Mouse (Mus musculus): Measurements from ENCODE around the gene Srm. TPM values are rescaled to one million over a fixed set of nuclear protein-coding genes. Genes with fewer than 3 reads are reported as not detected.

The Srm gene
- total RNA-seq, 2 experiments from 2014 or later, result 68.1 to 70.2 TPM

- no peak for TF ChIP-seq CTCF (conservative IDR thresholded peaks at IDR 0.05)
- Histone ChIP-seq H3K27ac (peak overlapping the region; percentile 2; the same call in 1 of the 2 replicates), H3K4me3 (no peak overlapping the region)
- DNase-seq (ENCODE audit: low spot score in 2 of 2), result no peak
Measured at GRCm38 (mm10) chr4:148588793-148589192, 2.5 kb upstream of the Srm start.

- Histone ChIP-seq H3K27ac (peak overlapping the region; percentile 2; the same call in 1 of the 2 replicates), H3K4me3 (no peak overlapping the region)
- no peak for DNase-seq (ENCODE audit: low spot score in 2 of 2)
- TF ChIP-seq CTCF (conservative IDR thresholded peaks at IDR 0.05), result no peak
Measured at GRCm38 (mm10) chr4:148589565-148589964, 1.7 kb upstream of the Srm start.

- H3K4me3 ChIP-seq, result peak overlapping the region; percentile 94
- no peak for DNase-seq (ENCODE audit: low spot score in 2 of 2)
- peak; percentile 49 for TF ChIP-seq CTCF (conservative IDR thresholded peaks at IDR 0.05)
- H3K27ac ChIP-seq, result peak overlapping the region; percentile 83
Measured at GRCm38 (mm10) chr4:148590421-148591170, 707 bp upstream of the Srm start.

GRCm38 (mm10) chr4:148591637-148592380 lies 506 bp downstream of the Srm start:
- H3K4me3 ChIP-seq, result peak overlapping the region; percentile 94
- H3K27ac ChIP-seq, result peak overlapping the region; percentile 91
- no peak for DNase-seq (ENCODE audit: low spot score in 2 of 2)
- no peak for TF ChIP-seq CTCF (conservative IDR thresholded peaks at IDR 0.05)

GRCm38 (mm10) chr4:148593996-148594395 lies 2.7 kb downstream of the Srm start:
- no peak for DNase-seq (ENCODE audit: low spot score in 2 of 2)
- no peak for TF ChIP-seq CTCF (conservative IDR thresholded peaks at IDR 0.05)
- no peak overlapping the region for H3K27ac ChIP-seq
- H3K4me3 ChIP-seq, result no peak overlapping the region

GRCm38 (mm10) chr4:148595916-148596315 lies 4.6 kb downstream of the Srm start:
- Histone ChIP-seq H3K27ac (no peak overlapping the region), H3K4me3 (no peak overlapping the region)
- TF ChIP-seq CTCF (conservative IDR thresholded peaks at IDR 0.05), result no peak
- no peak for DNase-seq (ENCODE audit: low spot score in 2 of 2)

GRCm38 (mm10) chr4:148596731-148597130 lies 5.4 kb downstream of the Srm start:
- no peak for TF ChIP-seq CTCF (conservative IDR thresholded peaks at IDR 0.05)
- H3K27ac ChIP-seq, result no peak overlapping the region
- no peak overlapping the region for H3K4me3 ChIP-seq
- no peak for DNase-seq (ENCODE audit: low spot score in 2 of 2)

- no peak for TF ChIP-seq CTCF (conservative IDR thresholded peaks at IDR 0.05)
- no peak for DNase-seq (ENCODE audit: low spot score in 2 of 2)
- Histone ChIP-seq H3K27ac (no peak overlapping the region), H3K4me3 (no peak overlapping the region)
Measured at GRCm38 (mm10) chr4:148598826-148599225, 7.5 kb downstream of the Srm start.

GRCm38 (mm10) chr4:148600316-148600715 lies 9.0 kb downstream of the Srm start:
- no peak for DNase-seq (ENCODE audit: low spot score in 2 of 2)
- no peak for TF ChIP-seq CTCF (conservative IDR thresholded peaks at IDR 0.05)
- Histone ChIP-seq H3K27ac (no peak overlapping the region), H3K4me3 (no peak overlapping the region)

- H3K27ac ChIP-seq, result 0 out of 2 replicates have a peak overlapping the region, but pooled peaks have one; percentile 15
- TF ChIP-seq CTCF (conservative IDR thresholded peaks at IDR 0.05), result no peak
- DNase-seq (ENCODE audit: low spot score in 2 of 2), result no peak
- no peak overlapping the region for H3K4me3 ChIP-seq
Measured at GRCm38 (mm10) chr4:148601871-148602270, 10.6 kb downstream of the Srm start.

GRCm38 (mm10) chr4:148602357-148603120 lies 11.2 kb downstream of the Srm start, which contains the start of gene Masp2:
Gene Masp2, plus strand, starts transcription at chr4:148602554.
- no peak within 1 kb of the TSS for H3K4me3 ChIP-seq
- no peak for TF ChIP-seq CTCF (conservative IDR thresholded peaks at IDR 0.05)
- peak within 1 kb of the TSS; percentile 88 for H3K27ac ChIP-seq
- no peak for DNase-seq (ENCODE audit: low spot score in 2 of 2)

GRCm38 (mm10) chr4:148603376-148604139 lies 12.3 kb downstream of the Srm start:
- peak overlapping the region; percentile 88 for H3K27ac ChIP-seq
- H3K4me3 ChIP-seq, result no peak overlapping the region
- TF ChIP-seq CTCF (conservative IDR thresholded peaks at IDR 0.05), result no peak
- no peak for DNase-seq (ENCODE audit: low spot score in 2 of 2)

Data from layer of hippocampus, adult 2 months (tissue).